Mouse (Mus musculus) heart, embryonic 10.5 days (tissue): Measurements from ENCODE around the gene Tnfaip6. TPM values are rescaled to one million over a fixed set of nuclear protein-coding genes. Genes with fewer than 3 reads are reported as not detected.

Source experiments
- DNase-seq: peaks from one replicate; pipeline ENCODE4 v3.0.0-alpha.2; 2017; ENCODE audit warnings: low spot score
- H3K27ac ChIP-seq: fragments of 300-500 bp; sonication (generic); 2 replicates; pipeline ENCODE4 v1.5.1; 2016; ENCODE audit warnings: mild to moderate bottlenecking
- H3K27me3 ChIP-seq: fragments of 300-500 bp; sonication (generic); 2 replicates; pipeline ENCODE4 v1.6.1; 2016; ENCODE audit warnings: mild to moderate bottlenecking; ENCODE audit not compliant: poor library complexity, insufficient read depth, severe bottlenecking
- H3K36me3 ChIP-seq: fragments of 300-500 bp; sonication (generic); 2 replicates; pipeline ENCODE4 v1.6.1; 2016; ENCODE audit warnings: mild to moderate bottlenecking, moderate library complexity
- H3K4me1 ChIP-seq: fragments of 300-500 bp; sonication (generic); 2 replicates; pipeline ENCODE4 v1.6.1; 2016; ENCODE audit warnings: mild to moderate bottlenecking
- H3K4me3 ChIP-seq: fragments of 300-500 bp; sonication (generic); 2 replicates; pipeline ENCODE4 v1.5.1; 2016; ENCODE audit warnings: mild to moderate bottlenecking, moderate library complexity
- H3K9me3 ChIP-seq: fragments of 300-500 bp; sonication (generic); 2 replicates; pipeline ENCODE4 v1.6.1; 2016; ENCODE audit warnings: mild to moderate bottlenecking, moderate library complexity
- WGBS: fragments of 180-500 bp; shearing (Covaris S2); methylation state at CpG from one replicate; pipeline ENCODE4 v1.1.7; 2016; 5-methylcytosine and 5-hydroxymethylcytosine counted together
- polyA plus RNA-seq: library from polyadenylated mRNA; unstranded; fragments of >200 nt; fragmentation: Nextera tagmentation; extraction: Ambion mirVana; gene quantifications from 2 replicates; pipeline ENCODE4 v1.2.1, GENCODE M21; 2016

Tnfaip6 gene
- polyA plus RNA-seq, 1 experiment from 2014 or later = 6.7 TPM

GRCm38 (mm10) chr2:52035144-52035543 is 2.7 kb upstream of the Tnfaip6 start:
- no peak overlapping the region for H3K4me3 ChIP-seq
- no peaks in the 10 kb centered on the region for H3K36me3 ChIP-seq
- H3K27me3 ChIP-seq = no peaks in the 10 kb centered on the region
- no peak overlapping the region for H3K27ac ChIP-seq
- 0 out of 2 replicates have a peak, but pooled peaks cover 3% of the 10 kb centered on the region for H3K4me1 ChIP-seq
- 45% methylated on average over 4 of the region's 4 CpGs for WGBS
- no peaks in the 10 kb centered on the region for H3K9me3 ChIP-seq
- DNase-seq = no peak

DNA sequence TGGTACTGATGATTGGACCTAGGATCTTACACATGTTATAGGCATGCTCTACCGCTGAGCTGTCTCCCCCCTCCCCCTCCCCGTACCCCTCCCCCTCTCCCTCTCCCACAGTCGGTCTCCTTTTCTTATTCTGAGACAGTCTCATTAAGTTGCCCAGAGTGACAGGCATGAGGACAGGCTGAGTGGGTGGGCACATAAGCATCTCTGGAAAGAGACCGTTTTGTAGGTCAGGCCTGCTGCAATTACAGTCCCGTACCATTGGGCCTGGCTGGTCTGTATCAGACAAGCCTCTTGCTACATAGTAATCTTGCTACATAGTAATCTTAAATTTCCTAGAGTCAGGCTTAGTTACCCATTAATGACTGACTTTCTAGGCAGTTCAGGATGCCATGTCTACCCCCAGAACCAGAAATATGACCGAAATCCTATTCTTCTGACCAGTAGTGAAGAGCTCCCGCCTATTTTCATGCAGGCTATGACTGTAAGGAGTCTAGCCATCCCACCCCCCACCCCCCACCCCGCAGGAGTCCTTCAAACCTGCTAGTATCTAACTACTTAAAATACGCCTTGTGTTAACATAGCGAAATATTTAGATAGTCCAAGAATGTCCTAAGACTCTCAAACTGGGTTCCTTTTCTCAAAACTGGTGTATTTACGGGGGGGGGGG is 747 bp upstream of the Tnfaip6 start:
- H3K27ac ChIP-seq = no peak overlapping the region
- no peaks in the 10 kb centered on the region for H3K27me3 ChIP-seq
- no peaks in the 10 kb centered on the region for H3K9me3 ChIP-seq
- 0 out of 2 replicates have a peak, but pooled peaks cover 3% of the 10 kb centered on the region for H3K4me1 ChIP-seq
- peak overlapping the region; percentile 56 for H3K4me3 ChIP-seq
- no peaks in the 10 kb centered on the region for H3K36me3 ChIP-seq
- no peak for DNase-seq
- 40% methylated on average over 9 of the region's 11 CpGs for WGBS

DNA sequence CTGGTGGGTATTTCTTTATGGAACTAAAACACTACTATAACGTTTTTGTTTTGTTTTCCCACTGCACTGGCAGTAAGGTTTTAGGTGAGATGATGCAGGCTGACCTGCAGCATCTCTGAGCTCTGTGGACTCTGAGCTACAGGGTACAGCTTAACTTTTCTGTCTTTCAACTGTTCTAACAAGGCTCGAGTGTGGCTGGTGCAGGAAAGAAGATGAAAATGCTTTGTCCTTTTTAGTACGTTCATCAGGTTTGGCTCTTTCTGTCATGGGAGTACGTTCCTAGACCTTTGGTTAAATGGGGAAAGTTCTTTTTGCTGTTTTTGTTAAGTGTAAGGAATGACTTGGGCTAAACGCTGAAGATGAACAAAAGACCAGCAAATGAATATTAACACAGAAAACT is 749 bp downstream of the Tnfaip6 start:
- Histone ChIP-seq H3K27ac (no peak overlapping the region), H3K36me3 (no peaks in the 10 kb centered on the region), H3K27me3 (no peaks in the 10 kb centered on the region), H3K9me3 (no peaks in the 10 kb centered on the region), H3K4me3 (peak overlapping the region; percentile 56; the same call in 1 of the 2 replicates), H3K4me1 (peaks cover 3% of the 10 kb centered on the region; the same call in 1 of the 2 replicates)
- WGBS = 53% methylated on average over 5 of the region's 5 CpGs
- peak; percentile 13 for DNase-seq

DNA sequence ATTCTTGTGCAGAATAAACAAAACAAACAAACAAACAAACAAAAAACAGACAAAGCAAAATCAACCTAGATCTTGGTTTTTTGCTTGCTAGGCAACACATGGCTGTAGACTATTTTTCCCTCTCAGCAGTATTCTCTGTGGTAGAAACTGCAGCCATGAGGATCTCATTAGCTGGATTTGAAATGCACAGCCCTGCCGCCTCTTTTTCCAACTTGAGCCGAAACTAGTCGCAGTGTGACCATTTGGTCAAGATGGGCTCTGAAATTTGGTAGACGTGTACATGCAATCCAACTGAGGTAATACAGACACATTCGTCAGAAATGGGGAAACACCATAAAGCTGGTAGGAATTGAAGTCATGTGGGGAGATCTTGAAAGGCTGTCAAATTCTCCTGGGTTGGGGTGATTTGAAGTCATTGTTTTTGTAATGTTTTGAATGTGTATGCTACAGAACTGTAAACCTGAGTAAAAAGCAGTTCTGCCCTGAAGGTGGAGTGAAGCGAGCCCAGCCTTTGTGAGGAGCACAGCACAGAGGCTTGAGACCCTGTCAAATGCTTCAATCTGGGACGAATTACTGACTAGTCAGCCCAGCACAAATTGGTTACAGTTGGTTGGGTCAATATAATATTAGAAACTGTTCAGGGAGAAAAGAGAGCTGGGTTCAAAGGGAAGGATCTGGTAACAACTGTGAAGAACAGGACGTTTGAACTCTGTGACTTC is 1.4 kb downstream of the Tnfaip6 start:
- no peak for DNase-seq
- no peak overlapping the region for H3K27ac ChIP-seq
- no peaks in the 10 kb centered on the region for H3K9me3 ChIP-seq
- peaks cover 3% of the 10 kb centered on the region; the same call in 1 of the 2 replicates for H3K4me1 ChIP-seq
- no peaks in the 10 kb centered on the region for H3K27me3 ChIP-seq
- H3K36me3 ChIP-seq = no peaks in the 10 kb centered on the region
- no peak overlapping the region for H3K4me3 ChIP-seq
- WGBS = 70% methylated on average over 8 of the region's 8 CpGs

DNA sequence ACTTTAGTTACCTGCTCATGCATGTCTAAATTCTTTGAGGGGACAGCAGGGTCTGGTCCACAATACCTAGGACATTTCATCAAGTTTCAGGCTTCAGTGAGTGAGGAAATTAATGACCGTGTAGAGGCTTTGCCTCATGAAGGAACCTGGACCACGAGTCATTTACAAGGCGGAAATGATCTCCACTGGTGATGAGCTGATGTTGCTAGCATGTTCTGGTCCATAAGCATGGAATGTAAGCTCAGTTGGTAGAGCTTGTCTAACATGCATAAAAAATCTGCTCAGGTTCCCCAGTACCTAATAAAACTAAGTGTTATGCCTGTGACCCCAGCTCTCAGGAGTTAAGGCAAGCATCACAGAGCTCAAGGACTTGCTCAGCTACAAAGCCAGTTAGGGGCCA is 4.3 kb downstream of the Tnfaip6 start:
- Histone ChIP-seq H3K4me1 (peaks cover 2% of the 10 kb centered on the region; the same call in 1 of the 2 replicates), H3K27ac (no peak overlapping the region), H3K9me3 (no peaks in the 10 kb centered on the region), H3K27me3 (no peaks in the 10 kb centered on the region), H3K36me3 (no peaks in the 10 kb centered on the region), H3K4me3 (no peak overlapping the region)
- 84% methylated on average over 3 of the region's 3 CpGs for WGBS
- no peak for DNase-seq

DNA sequence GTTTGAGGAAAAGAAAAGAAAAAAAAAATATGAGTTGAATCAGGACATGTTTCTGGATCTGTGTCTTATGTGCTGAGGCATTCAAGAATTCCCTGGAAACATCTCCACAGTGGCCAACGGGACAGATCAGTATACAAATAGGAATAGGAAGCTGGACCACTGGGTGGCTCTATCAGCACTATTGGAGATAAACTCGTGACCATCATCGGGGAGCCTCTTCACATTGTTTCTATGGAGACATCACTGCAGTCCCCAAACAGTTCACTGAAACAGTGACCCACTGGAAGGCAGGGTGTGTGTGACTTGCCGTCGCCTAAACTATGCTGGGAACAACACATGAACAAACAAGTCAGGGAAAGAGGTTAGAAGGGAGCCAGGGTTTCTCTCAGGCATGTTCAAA is 4.9 kb downstream of the Tnfaip6 start:
- 43% methylated on average over 5 of the region's 5 CpGs for WGBS
- no peak overlapping the region for H3K27ac ChIP-seq
- peak; percentile 76 for DNase-seq
- no peaks in the 10 kb centered on the region for H3K27me3 ChIP-seq
- H3K4me1 ChIP-seq = no peaks in the 10 kb centered on the region; the same call in 1 of the 2 replicates
- no peak overlapping the region for H3K4me3 ChIP-seq
- no peaks in the 10 kb centered on the region for H3K9me3 ChIP-seq
- no peaks in the 10 kb centered on the region for H3K36me3 ChIP-seq

GRCm38 (mm10) chr2:52043485-52043884 is 5.7 kb downstream of the Tnfaip6 start:
- no peak overlapping the region for H3K4me3 ChIP-seq
- H3K4me1 ChIP-seq = no peaks in the 10 kb centered on the region; the same call in 1 of the 2 replicates
- no peak for DNase-seq
- H3K27me3 ChIP-seq = no peaks in the 10 kb centered on the region
- no peaks in the 10 kb centered on the region for H3K9me3 ChIP-seq
- H3K36me3 ChIP-seq = no peaks in the 10 kb centered on the region
- H3K27ac ChIP-seq = no peak overlapping the region
- WGBS = 90% methylated on average over 11 of the region's 11 CpGs

DNA sequence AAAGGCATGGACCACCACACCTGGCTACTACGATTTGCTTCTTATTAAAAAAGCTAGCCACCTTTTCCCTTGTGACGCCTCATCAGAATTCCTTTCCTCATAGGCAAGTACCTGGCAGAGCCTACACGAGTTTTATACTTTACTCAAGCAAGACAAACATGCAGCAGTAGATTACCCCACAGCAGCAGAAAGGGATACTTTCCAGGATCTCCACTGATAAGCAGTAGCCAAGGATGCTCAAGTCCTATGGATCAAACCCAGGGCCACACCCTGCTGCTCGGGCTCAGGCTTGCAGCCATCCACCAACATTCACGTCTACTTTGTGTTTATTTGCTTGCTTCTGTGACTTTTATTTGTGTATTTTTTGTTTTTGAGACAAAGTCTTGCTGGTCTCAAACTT is 8.2 kb downstream of the Tnfaip6 start:
- Histone ChIP-seq H3K27me3 (no peaks in the 10 kb centered on the region), H3K27ac (no peak overlapping the region), H3K9me3 (no peaks in the 10 kb centered on the region), H3K36me3 (no peaks in the 10 kb centered on the region), H3K4me1 (no peaks in the 10 kb centered on the region; the same call in 1 of the 2 replicates), H3K4me3 (no peak overlapping the region)
- 76% methylated on average over 5 of the region's 5 CpGs for WGBS
- no peak for DNase-seq

- Histone ChIP-seq H3K9me3 (no peaks in the 10 kb centered on the region), H3K4me1 (peaks cover 4% of the 10 kb centered on the region; the same call in 1 of the 2 replicates), H3K27me3 (no peaks in the 10 kb centered on the region), H3K4me3 (no peak overlapping the region), H3K36me3 (no peaks in the 10 kb centered on the region), H3K27ac (no peak overlapping the region)
- 88% methylated on average over 11 of the region's 11 CpGs for WGBS
- no peak for DNase-seq
These were observed 13.0 kb downstream of the Tnfaip6 start for GRCm38 (mm10) chr2:52050823-52051222.

- no peak for DNase-seq
- Histone ChIP-seq H3K36me3 (no peaks in the 10 kb centered on the region), H3K27me3 (no peaks in the 10 kb centered on the region), H3K27ac (no peak overlapping the region), H3K9me3 (no peaks in the 10 kb centered on the region), H3K4me1 (peaks cover 4% of the 10 kb centered on the region; the same call in 1 of the 2 replicates), H3K4me3 (no peak overlapping the region)
- 85% methylated on average over 4 of the region's 4 CpGs for WGBS
These were observed 14.5 kb downstream of the Tnfaip6 start for GRCm38 (mm10) chr2:52052335-52052734.

DNA sequence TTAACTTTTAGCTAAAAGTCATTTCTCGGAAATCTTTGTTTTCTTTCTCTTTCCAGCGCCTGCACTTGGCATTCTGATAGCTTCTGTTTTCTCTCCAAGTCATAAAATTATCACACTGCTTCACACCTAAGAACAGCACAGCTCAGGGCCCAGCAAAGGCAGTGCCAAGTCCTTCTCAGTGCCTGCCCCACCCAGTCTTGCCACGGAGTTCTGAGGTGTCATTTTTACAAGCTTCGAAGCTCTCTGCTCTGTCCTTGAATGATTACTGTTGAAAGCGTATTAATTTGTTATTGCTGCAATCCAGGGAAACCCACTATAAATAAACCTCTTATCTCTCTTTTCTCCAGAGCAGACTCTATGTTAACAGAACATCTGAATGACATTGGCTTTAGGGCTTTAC is 15.7 kb downstream of the Tnfaip6 start:
- Histone ChIP-seq H3K4me3 (no peak overlapping the region), H3K27me3 (no peaks in the 10 kb centered on the region), H3K9me3 (no peaks in the 10 kb centered on the region), H3K27ac (no peak overlapping the region), H3K4me1 (peaks cover 4% of the 10 kb centered on the region; the same call in 1 of the 2 replicates), H3K36me3 (no peaks in the 10 kb centered on the region)
- no peak for DNase-seq
- WGBS = 34% methylated on average over 5 of the region's 5 CpGs

DNA sequence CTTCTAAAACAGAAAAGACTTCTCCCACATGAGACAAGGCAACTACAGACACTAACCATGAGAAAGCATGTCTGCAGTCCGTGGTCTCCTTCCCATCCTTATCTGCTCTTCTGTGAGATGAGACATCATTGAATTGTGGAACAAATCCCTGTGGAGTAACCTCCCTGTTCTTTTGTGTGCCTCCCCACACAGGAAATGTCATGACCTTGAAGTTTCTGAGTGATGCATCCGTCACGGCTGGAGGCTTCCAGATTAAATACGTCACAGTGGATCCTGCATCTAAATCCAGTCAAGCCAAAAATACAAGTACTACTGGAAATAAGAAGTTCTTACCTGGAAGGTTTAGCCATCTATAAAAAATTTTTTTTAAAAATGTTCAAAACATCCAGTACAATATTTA is 17.8 kb downstream of the Tnfaip6 start:
- Histone ChIP-seq H3K36me3 (no peaks in the 10 kb centered on the region), H3K27ac (no peak overlapping the region), H3K4me1 (peaks cover 4% of the 10 kb centered on the region; the same call in 1 of the 2 replicates), H3K27me3 (no peaks in the 10 kb centered on the region), H3K4me3 (no peak overlapping the region), H3K9me3 (no peaks in the 10 kb centered on the region)
- 19% methylated on average over 4 of the region's 4 CpGs for WGBS
- no peak for DNase-seq

- 56% methylated on average over 1 of the region's 1 CpGs for WGBS
- Histone ChIP-seq H3K9me3 (no peaks in the 10 kb centered on the region), H3K4me3 (no peak overlapping the region), H3K4me1 (peaks cover 4% of the 10 kb centered on the region; the same call in 1 of the 2 replicates), H3K36me3 (no peaks in the 10 kb centered on the region), H3K27me3 (no peaks in the 10 kb centered on the region), H3K27ac (no peak overlapping the region)
- no peak for DNase-seq
These were observed 19.3 kb downstream of the Tnfaip6 start for GRCm38 (mm10) chr2:52057099-52057498.
